Mouse (Mus musculus) ES-E14 (cell line): ENCODE results near the gene Zbtb5.
"Not testable (repeated sequence)": the region's sequence is repeated elsewhere in the genome, so short reads cannot be mapped to it uniquely, and the experiment has no call there.

ENCODE experiments used
- CHD2 ChIP-seq: IDR thresholded peaks from 2 replicates; pipeline ENCODE4 v1.6.1; 2014; ENCODE audit warnings: mild to moderate bottlenecking, low read depth, low read length, inconsistent platforms
- MAFK ChIP-seq: IDR thresholded peaks from 2 replicates; pipeline ENCODE4 v1.6.1; 2014; ENCODE audit warnings: mild to moderate bottlenecking, low read depth, low read length, inconsistent platforms; ENCODE audit not compliant: insufficient read depth

DNA sequence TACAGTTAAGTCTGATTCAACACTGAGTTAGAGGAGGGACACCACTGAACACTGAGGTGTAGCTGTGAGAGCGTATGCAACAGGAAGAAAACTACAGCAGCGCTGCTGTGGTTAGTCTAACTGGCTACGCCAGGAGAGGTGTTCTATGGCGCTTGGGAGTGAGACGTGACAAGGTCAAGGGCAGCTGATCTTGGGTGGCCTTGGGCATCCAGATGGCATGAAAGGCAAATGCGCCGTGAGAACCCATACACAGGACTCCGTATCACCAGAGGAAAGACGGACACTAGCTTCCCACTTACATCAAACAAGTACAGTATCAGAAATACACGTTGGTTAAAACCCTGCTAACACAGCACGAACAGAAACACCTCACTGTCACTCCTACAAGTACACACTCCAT lies 19.9 kb downstream of the Zbtb5 start:
- not testable (repeated sequence) for TF ChIP-seq CHD2, MAFK
